Comparison of ENCODE assay signal across 9 mouse cellular contexts in genomic region chr16:18686916-18687315, GRCm38 (mm10). TPM values are rescaled to one million over a fixed set of nuclear protein-coding genes. Genes with fewer than 3 reads are reported as not detected.
DNase-seq lines count a peak whose midpoint lies in the region; ATAC-seq lines count a peak whose summit lies in the region.
"Had no signal": no experiment of that assay in that cellular context is flagged by ENCODE, and none has a peak within 500 bp of the region (broad histone marks: within the 10 kb centered on the region; RNA-seq: fewer than 3 reads in every experiment).

No protein-coding gene starts in this region.

- peak; percentile 9 for DNase-seq in CD4-positive helper T cell, adult 2 months (ENCODE audit: low read depth, low spot score)
- DNase-seq in brain, embryonic 18.5 days (ENCODE audit: low read depth, low spot score), result peak; percentile 20
- DNase-seq in forebrain, embryonic 10.5 days (ENCODE audit: extremely low spot score, low spot score), result peak; percentile 87
- DNase-seq in kidney, postnatal 14 days, result peak; percentile 90
- DNase-seq in natural killer cell, adult 2 months (ENCODE audit: low spot score in 2 of 2), result peak; percentile 45 to 54

- peak overlapping the region; percentile 40 for H3K4me3 ChIP-seq in forebrain, embryonic 10.5 days
- H3K4me3 ChIP-seq in heart, embryonic 14.5 days (ENCODE audit: control insufficient read depth in 1 of 2, insufficient read depth in 1 of 2, low read depth in 1 of 2, low read length in 2 of 2), result peak overlapping the region; percentile 16 to 17; a peak in 3 of 4 replicates
- peak overlapping the region; percentile 4; the same call in 1 of the 2 replicates for H3K4me3 ChIP-seq in liver, embryonic 12.5 days
- H3K4me3 ChIP-seq in stomach, embryonic 14.5 days (ENCODE audit: low read depth, low read length), result peak overlapping the region; percentile 17; the same call in 1 of the 2 replicates
- H3K4me3 ChIP-seq: erythroblast, embryonic 14.5 days had no signal

- H3K9ac ChIP-seq in heart, embryonic 14.5 days (ENCODE audit: low read length), result peak overlapping the region; percentile 68
- H3K9ac ChIP-seq in liver, embryonic 12.5 days, result no peak overlapping the region
- H3K9ac ChIP-seq in stomach, embryonic 14.5 days (replicated peaks; ENCODE audit: low read depth, low read length), result 0 out of 2 replicates have a peak overlapping the region, but pooled peaks have one; percentile 18

- H3K9me3 ChIP-seq in forebrain, embryonic 10.5 days, result no peaks in the 10 kb centered on the region
- H3K9me3 ChIP-seq in heart, embryonic 14.5 days (ENCODE audit: control insufficient read depth, low read length), result no peaks in the 10 kb centered on the region
- H3K9me3 ChIP-seq in liver, embryonic 12.5 days (replicated peaks), result no peaks in the 10 kb centered on the region
- no peaks in the 10 kb centered on the region for H3K9me3 ChIP-seq in stomach, embryonic 14.5 days (ENCODE audit: control insufficient read depth, low read depth, low read length)

- H3K27ac ChIP-seq in forebrain, embryonic 10.5 days, result peak overlapping the region; percentile 82
- H3K27ac ChIP-seq in heart, embryonic 14.5 days (replicated peaks in 1 of 2; ENCODE audit: control insufficient read depth in 1 of 2, insufficient read depth in 1 of 2, low read depth in 2 of 2, low read length in 2 of 2), result peak overlapping the region; percentile 77 to 78
- H3K27ac ChIP-seq in liver, embryonic 12.5 days, result 0 out of 2 replicates have a peak overlapping the region, but pooled peaks have one; percentile 22
- H3K27ac ChIP-seq in stomach, embryonic 14.5 days (ENCODE audit: low read length), result peak overlapping the region; percentile 28; the same call in 1 of the 2 replicates

- peak; percentile 92 for ATAC-seq in heart, embryonic 14.5 days (ENCODE audit: insufficient number of reproducible peaks, insufficient read depth, low FRiP score, low read depth)
- ATAC-seq in liver, embryonic 12.5 days, result peak; percentile 88
- ATAC-seq in stomach, embryonic 14.5 days (ENCODE audit: insufficient number of reproducible peaks, insufficient read depth, low FRiP score, low read depth), result peak; percentile 94

- WGBS in forebrain, embryonic 10.5 days, result 2% methylated on average over 17 of the region's 17 CpGs
- WGBS in heart, embryonic 14.5 days, result under 1% methylated on average over 17 of the region's 17 CpGs
- whole genome bisulfite sequencing in liver, embryonic 12.5 days (ENCODE audit: insufficient replicate concordance), result 1% methylated on average over 17 of the region's 17 CpGs
- WGBS in stomach, embryonic 14.5 days, result under 1% methylated on average over 17 of the region's 17 CpGs

- H3K36me3 ChIP-seq in forebrain, embryonic 10.5 days (replicated peaks), result no peaks in the 10 kb centered on the region
- H3K36me3 ChIP-seq in heart, embryonic 14.5 days (ENCODE audit: control insufficient read depth, insufficient read depth, low read length), result no peaks in the 10 kb centered on the region
- H3K36me3 ChIP-seq in liver, embryonic 12.5 days, result no peaks in the 10 kb centered on the region
- no peaks in the 10 kb centered on the region for H3K36me3 ChIP-seq in stomach, embryonic 14.5 days (ENCODE audit: control insufficient read depth, insufficient read depth, low read length)

- peaks cover 33% of the 10 kb centered on the region for H3K4me1 ChIP-seq in forebrain, embryonic 10.5 days
- H3K4me1 ChIP-seq in heart, embryonic 14.5 days (ENCODE audit: control insufficient read depth in 2 of 2, insufficient read depth in 2 of 2, low read length in 2 of 2), result peaks cover 6 to 13% of the 10 kb centered on the region in 2 experiments; a peak in 2 of 4 replicates
- H3K4me1 ChIP-seq in liver, embryonic 12.5 days, result peaks cover 9% of the 10 kb centered on the region
- peaks cover 7% of the 10 kb centered on the region; the same call in 1 of the 2 replicates for H3K4me1 ChIP-seq in stomach, embryonic 14.5 days (ENCODE audit: control insufficient read depth, insufficient read depth, low read length)

- no peaks in the 10 kb centered on the region for H3K27me3 ChIP-seq in forebrain, embryonic 10.5 days (ENCODE audit: poor library complexity, severe bottlenecking)
- no peaks in the 10 kb centered on the region for H3K27me3 ChIP-seq in heart, embryonic 14.5 days (ENCODE audit: control insufficient read depth, insufficient read depth, low read length)
- peaks cover 40% of the 10 kb centered on the region for H3K27me3 ChIP-seq in liver, embryonic 12.5 days (replicated peaks)
- no peaks in the 10 kb centered on the region for H3K27me3 ChIP-seq in stomach, embryonic 14.5 days (ENCODE audit: control insufficient read depth, insufficient read depth, low read length)

- H3K4me2 ChIP-seq in heart, embryonic 14.5 days (ENCODE audit: low read length), result peak overlapping the region; percentile 69
- peak overlapping the region; percentile 48 for H3K4me2 ChIP-seq in liver, embryonic 12.5 days
- H3K4me2 ChIP-seq in stomach, embryonic 14.5 days (replicated peaks; ENCODE audit: low read depth, low read length), result peak overlapping the region; percentile 53

RNA-seq across cellular contexts. Expression of gene Sept5, which starts 57.2 kb away (rescaled TPM):
- 21.0 and 21.5 TPM in 2 replicates for polyA plus RNA-seq in forebrain, embryonic 10.5 days (2016; fragmentation: Nextera tagmentation; extraction: Ambion mirVana)
- polyA plus RNA-seq in heart, embryonic 14.5 days (2014; fragmentation: Nextera tagmentation; extraction: Ambion mirVana), result 5.8 and 7.3 TPM in 2 replicates
- 2.6 and 2.8 TPM in 2 replicates for polyA plus RNA-seq in liver, embryonic 12.5 days (2016; fragmentation: Nextera tagmentation; extraction: Ambion mirVana)
- polyA plus RNA-seq in stomach, embryonic 14.5 days (2014; fragmentation: Nextera tagmentation; extraction: Ambion mirVana), result 17.1 and 18.9 TPM in 2 replicates
- polyA plus RNA-seq: erythroblast, embryonic 14.5 days had no signal

Comparison
In these comparisons a context has a peak if more than half of its experiments do, and no peak if none do; other contexts are left out.
1. Peak in every context shown above with its lines: DNase-seq, ATAC-seq, H3K4me3 ChIP-seq and H3K27ac ChIP-seq.
2. DNase-seq: peak in every context shown above with its lines; median percentile 90 in kidney, postnatal 14 days; 87 in forebrain, embryonic 10.5 days; 50 in natural killer cell, adult 2 months; 20 in brain, embryonic 18.5 days; 9 in CD4-positive helper T cell, adult 2 months.
3. H3K27ac ChIP-seq: peak in every context shown above with its lines; median percentile 82 in forebrain, embryonic 10.5 days; 78 in heart, embryonic 14.5 days; 28 in stomach, embryonic 14.5 days; 22 in liver, embryonic 12.5 days.